Mouse (Mus musculus) ES-E14 (cell line): Measurements from ENCODE around the gene Dock11. TPM values are rescaled to one million over a fixed set of nuclear protein-coding genes. Genes with fewer than 3 reads are reported as not detected.

Experiments
- DNase-seq: peaks from one replicate; pipeline ENCODE4 v3.0.0-alpha.2; 2013; ENCODE audit warnings: low read depth, low spot score
- H3K27ac ChIP-seq: 2 replicates; pipeline ENCODE4 v1.5.1; 2012; ENCODE audit warnings: low read depth, mild to moderate bottlenecking, low read length, moderate library complexity, mixed read lengths; ENCODE audit not compliant: poor library complexity, insufficient read depth, severe bottlenecking
- H3K36me3 ChIP-seq: 2 replicates; pipeline ENCODE4 v1.6.1; 2012; ENCODE audit warnings: mild to moderate bottlenecking, low read length, moderate library complexity, mixed read lengths; ENCODE audit not compliant: control insufficient read depth, poor library complexity, insufficient read depth, severe bottlenecking
- H3K4me1 ChIP-seq, 2 experiments: fragments of 150-350 bp in 1 of 2; sonication (generic) in 1 of 2; 2 replicates each; pipeline ENCODE4 v1.6.1; 2012; ENCODE audit warnings: low read length in 2 of 2, mild to moderate bottlenecking in 1 of 2, mixed read lengths in 1 of 2; ENCODE audit not compliant: control insufficient read depth in 2 of 2, insufficient read depth in 2 of 2, poor library complexity in 1 of 2
- H3K4me3 ChIP-seq, 2 experiments: fragments of 150-350 bp in 1 of 2; sonication (generic) in 1 of 2; 2 replicates each; pipeline ENCODE4 v1.5.1; 2012; ENCODE audit warnings: low read length in 2 of 2, low read depth in 1 of 2, mild to moderate bottlenecking in 1 of 2, mixed read lengths in 1 of 2; ENCODE audit not compliant: insufficient read depth in 1 of 2, poor library complexity in 1 of 2, severe bottlenecking in 1 of 2
- H3K9ac ChIP-seq: 2 replicates; pipeline ENCODE4 v1.6.1; 2012; ENCODE audit warnings: low read depth, mild to moderate bottlenecking, low read length, mixed read lengths; ENCODE audit not compliant: poor library complexity, insufficient read depth, severe bottlenecking
- H3K9me3 ChIP-seq: fragments of 150-350 bp; sonication (generic); 2 replicates; pipeline ENCODE4 v1.6.1; 2012; ENCODE audit warnings: low read depth, mild to moderate bottlenecking, low read length; ENCODE audit not compliant: control insufficient read depth, insufficient read depth
- CHD2 ChIP-seq: IDR thresholded peaks from 2 replicates; pipeline ENCODE4 v1.6.1; 2014; ENCODE audit warnings: mild to moderate bottlenecking, low read depth, low read length, inconsistent platforms
- HCFC1 ChIP-seq: IDR thresholded peaks from 2 replicates; pipeline ENCODE4 v1.6.1; 2012; ENCODE audit warnings: low read length, inconsistent platforms, borderline replicate concordance; ENCODE audit not compliant: insufficient read depth
- MAFK ChIP-seq: IDR thresholded peaks from 2 replicates; pipeline ENCODE4 v1.6.1; 2014; ENCODE audit warnings: mild to moderate bottlenecking, low read depth, low read length, inconsistent platforms; ENCODE audit not compliant: insufficient read depth
- ZC3H11A ChIP-seq: IDR thresholded peaks from 2 replicates; pipeline ENCODE4 v1.6.1; 2012; ENCODE audit warnings: low read depth, mild to moderate bottlenecking, inconsistent platforms, low read length, borderline replicate concordance
- ZNF384 ChIP-seq: IDR thresholded peaks from 2 replicates; pipeline ENCODE4 v1.6.1; 2012; ENCODE audit warnings: low read depth, low read length, inconsistent platforms
- in situ Hi-C, 2 experiments: fragments of 600-800 bp; cut with MboI; formaldehyde crosslinking; loops; one replicate each; pipeline ENCODE4 v1.15.1; 2025; ENCODE audit warnings: low sequenced_read_pairs in 2 of 2, inconsistent platforms in 1 of 2; ENCODE audit not compliant: unreplicated experiment in 2 of 2
- total RNA-seq: library from RNA; depleted of rRNA; stranded (reverse); fragments of 300-350 nt; gene quantifications from 2 replicates; pipeline ENCODE4 v1.2.3, GENCODE M21; 2012

The Dock11 gene
- total RNA-seq, 1 experiment, result 11.0 TPM

DNA sequence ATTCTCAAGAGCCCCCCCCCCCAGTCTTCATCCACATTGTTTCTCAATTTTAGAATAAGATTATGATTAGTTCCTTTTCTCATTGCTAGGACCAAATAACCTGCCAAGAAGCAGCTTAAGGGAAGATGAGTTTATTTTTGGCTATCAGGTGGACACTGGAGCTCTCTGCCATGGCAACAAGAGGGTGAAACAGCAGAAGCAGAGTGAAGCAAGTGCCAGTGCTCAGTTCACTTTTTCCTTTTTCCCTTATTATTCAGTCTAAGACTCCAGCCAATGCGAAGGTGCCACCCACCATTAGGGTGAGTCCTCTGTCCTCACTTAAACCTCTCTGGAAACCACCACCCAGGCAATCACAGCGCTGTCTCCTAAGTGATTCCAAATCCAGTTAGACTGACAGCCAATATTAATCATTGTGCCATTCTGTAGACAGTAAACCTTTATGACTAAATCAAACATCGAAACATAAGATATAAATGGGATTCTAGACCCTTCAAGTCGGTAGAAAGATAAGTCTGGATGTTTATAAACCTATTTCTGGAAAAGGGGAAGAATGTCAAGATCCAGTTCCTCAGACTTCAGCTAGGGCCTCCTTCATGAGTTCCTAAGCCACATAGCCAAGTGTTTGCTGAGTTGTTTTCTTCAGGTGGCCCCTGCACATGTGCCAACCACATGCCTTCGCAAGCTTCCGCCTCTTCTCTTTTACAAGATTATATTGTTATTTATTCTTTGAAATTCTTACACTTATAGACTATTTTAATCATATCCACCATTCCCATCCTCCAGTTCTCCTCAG lies 200.0 kb downstream of the Dock11 start:
- Histone ChIP-seq H3K27ac (no peak overlapping the region), H3K9me3 (no peaks in the 10 kb centered on the region), H3K36me3 (no peaks in the 10 kb centered on the region), H3K9ac (no peak overlapping the region), H3K4me1 (no peaks in the 10 kb centered on the region), H3K4me3 (no peak overlapping the region)
- no peak for DNase-seq
- TF ChIP-seq ZC3H11A (no peak), ZNF384 (no peak), CHD2 (no peak), HCFC1 (no peak), MAFK (no peak)
- in situ Hi-C loops, result no loop called here

DNA sequence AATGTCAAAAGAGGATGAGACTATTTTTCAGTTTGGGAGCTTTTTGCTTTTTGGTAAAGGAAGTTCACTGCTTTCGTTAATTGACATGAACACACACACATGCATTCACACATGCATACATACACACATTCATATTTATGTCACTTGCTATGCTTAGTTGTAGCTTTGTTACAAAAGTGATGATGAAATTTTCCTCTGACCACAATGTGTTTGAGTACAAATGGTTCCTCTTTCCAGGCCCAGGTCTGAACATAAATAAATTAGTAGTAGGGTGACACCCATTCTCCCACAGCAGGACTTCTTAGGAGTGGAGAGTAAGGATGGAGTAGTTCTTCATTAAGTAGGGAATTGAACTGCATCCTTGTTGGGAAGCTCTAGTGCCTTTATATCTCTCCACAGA lies 212.3 kb downstream of the Dock11 start:
- Histone ChIP-seq H3K9me3 (no peaks in the 10 kb centered on the region), H3K4me3 (no peak overlapping the region), H3K4me1 (no peaks in the 10 kb centered on the region), H3K36me3 (no peaks in the 10 kb centered on the region), H3K9ac (no peak overlapping the region), H3K27ac (no peak overlapping the region)
- DNase-seq, result no peak
- in situ Hi-C loops, result no loop called here
- TF ChIP-seq MAFK (no peak), HCFC1 (no peak), CHD2 (no peak), ZNF384 (no peak), ZC3H11A (no peak)

DNA sequence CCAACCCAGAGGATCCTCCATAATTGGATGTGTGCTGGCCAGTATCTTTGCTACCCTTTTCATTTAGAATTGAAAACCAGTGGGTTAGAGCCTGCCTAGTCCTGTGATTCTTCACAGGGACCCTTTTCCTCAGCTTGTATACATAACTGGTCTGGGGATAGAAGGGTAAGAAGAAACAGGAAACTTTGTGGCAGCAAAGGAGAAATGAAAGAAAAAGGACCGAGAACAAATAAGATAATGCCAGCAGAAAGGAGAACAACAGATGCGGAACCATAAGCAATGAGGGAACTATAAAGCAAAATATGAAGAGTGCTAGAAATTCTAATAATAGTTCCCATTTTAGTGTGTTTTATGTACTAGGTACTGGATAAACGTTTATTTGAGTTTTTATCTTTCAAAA lies 212.7 kb downstream of the Dock11 start:
- TF ChIP-seq MAFK, result no peak
- TF ChIP-seq ZC3H11A, result no peak
- TF ChIP-seq HCFC1, result no peak
- TF ChIP-seq CHD2, result no peak
- no peak for TF ChIP-seq ZNF384
- Histone ChIP-seq H3K27ac (no peak overlapping the region), H3K4me1 (no peaks in the 10 kb centered on the region), H3K9me3 (no peaks in the 10 kb centered on the region), H3K9ac (no peak overlapping the region), H3K4me3 (no peak overlapping the region), H3K36me3 (no peaks in the 10 kb centered on the region)
- no peak for DNase-seq
- in situ Hi-C loops, result no loop called here

DNA sequence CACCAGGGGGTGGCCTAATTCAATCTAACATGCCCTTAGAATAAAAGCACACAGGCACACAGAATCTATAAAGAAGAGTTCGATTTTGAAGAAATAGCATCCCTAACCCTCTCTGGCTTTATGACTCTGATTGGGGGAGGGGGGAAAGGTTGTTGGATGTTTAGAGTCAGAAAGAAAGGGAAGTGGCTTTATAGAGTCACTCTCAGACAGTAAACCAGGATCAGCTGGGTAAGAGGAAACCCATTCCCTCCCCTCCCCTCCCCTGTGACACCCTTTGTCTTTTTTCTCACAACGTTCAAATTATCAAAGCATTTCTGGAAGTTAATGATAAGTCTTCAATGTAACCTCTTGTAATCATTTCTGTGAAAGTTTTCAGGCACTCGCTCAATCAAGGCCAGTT lies 220.0 kb downstream of the Dock11 start:
- in situ Hi-C loops, result no loop called here
- TF ChIP-seq ZNF384 (no peak), ZC3H11A (no peak), CHD2 (no peak), MAFK (no peak), HCFC1 (no peak)

More for the DNA sequence above, 220.0 kb downstream of the Dock11 start:
- DNase-seq, result no peak
- Histone ChIP-seq H3K9ac (no peak overlapping the region), H3K4me3 (no peak overlapping the region), H3K4me1 (no peaks in the 10 kb centered on the region), H3K27ac (no peak overlapping the region), H3K9me3 (no peaks in the 10 kb centered on the region), H3K36me3 (no peaks in the 10 kb centered on the region)
